Mouse (Mus musculus): ENCODE results near the gene Pabpn1l. TPM values are rescaled to one million over a fixed set of nuclear protein-coding genes. Genes with fewer than 3 reads are reported as not detected.

Gene Pabpn1l
- polyA plus RNA-seq, 1 experiment, result not detected

DNA sequence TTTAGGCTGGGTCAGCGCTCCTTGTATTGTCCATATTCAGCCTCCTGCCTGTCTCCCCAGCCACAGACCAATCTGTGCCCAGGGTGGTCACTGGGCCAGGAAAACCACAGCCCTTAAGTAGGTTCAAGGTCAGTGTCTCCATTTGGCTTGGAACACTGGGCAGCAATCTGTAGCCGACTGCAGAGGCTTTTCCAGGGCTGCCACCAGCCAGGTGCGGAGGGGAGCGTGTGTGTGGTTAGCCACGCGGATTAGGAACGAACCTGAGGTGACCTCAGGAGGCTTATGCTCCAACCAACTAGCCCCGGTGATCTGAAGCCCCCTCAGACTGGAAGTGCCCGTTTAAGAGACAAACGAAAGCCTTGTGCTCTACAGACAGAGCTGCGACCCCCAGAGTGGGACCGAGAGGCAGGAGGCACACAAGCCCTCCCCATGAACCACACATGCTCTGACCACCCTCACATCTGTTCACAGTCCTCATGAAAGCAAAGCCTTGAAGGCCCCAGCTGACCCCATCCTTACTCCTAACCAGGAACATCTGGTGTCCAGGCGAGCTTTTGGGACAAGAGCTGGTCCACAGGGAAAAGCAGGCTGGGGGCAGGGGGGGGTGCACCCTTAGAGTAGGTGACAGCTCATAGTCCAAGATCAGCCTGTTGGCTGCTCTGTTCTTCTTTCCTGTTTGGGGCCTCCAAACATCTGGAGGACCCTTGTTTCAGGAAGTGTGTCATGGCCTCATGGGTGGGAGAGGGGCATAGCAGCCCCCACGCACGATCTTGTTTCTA, 25.8 kb upstream of the Pabpn1l start:
- no peak overlapping the region for H3K4me3 ChIP-seq (ENCODE audit: control insufficient read depth, low read depth, low read length)
- TF ChIP-seq CTCF (IDR thresholded peaks at IDR 0.05; ENCODE audit: control insufficient read depth, insufficient read depth, insufficient replicate concordance, low read depth, low read length) (no peak), POLR2A (IDR thresholded peaks at IDR 0.05; ENCODE audit: control insufficient read depth, low read depth, low read length) (no peak)
- no peak overlapping the region for H3K27ac ChIP-seq (ENCODE audit: control insufficient read depth, insufficient read depth, low read depth, low read length)
- H3K36me3 ChIP-seq (ENCODE audit: control insufficient read depth, insufficient read depth, low read length), result no peaks in the 10 kb centered on the region
- H3K27me3 ChIP-seq (ENCODE audit: control insufficient read depth, insufficient read depth, low read length), result no peaks in the 10 kb centered on the region
- H3K4me1 ChIP-seq (ENCODE audit: control insufficient read depth, insufficient read depth, low read length), result no peaks in the 10 kb centered on the region; the same call in none of the 2 replicates

DNA sequence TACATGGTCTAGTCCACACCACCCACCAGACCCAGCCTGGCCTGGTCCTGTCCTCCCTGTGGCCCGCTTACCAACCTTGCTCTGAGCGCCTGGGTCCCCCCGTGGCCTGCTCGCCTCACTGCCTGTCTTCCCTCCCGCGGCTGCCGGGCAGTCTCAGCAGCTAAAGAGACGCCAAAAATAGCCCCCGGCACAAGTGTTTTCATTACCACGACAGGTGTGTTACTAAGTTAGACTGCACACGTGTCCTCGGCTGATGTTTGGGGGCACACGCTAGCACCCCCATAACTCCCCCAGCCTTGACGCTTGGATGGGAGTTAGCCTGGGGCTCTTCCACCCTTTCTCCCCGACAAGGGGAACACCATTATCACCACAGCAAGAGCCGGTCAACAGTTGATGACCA, 23.8 kb upstream of the Pabpn1l start:
- no peak overlapping the region for H3K27ac ChIP-seq (ENCODE audit: control insufficient read depth, insufficient read depth, low read depth, low read length)
- no peaks in the 10 kb centered on the region; the same call in none of the 2 replicates for H3K4me1 ChIP-seq (ENCODE audit: control insufficient read depth, insufficient read depth, low read length)
- H3K4me3 ChIP-seq (ENCODE audit: control insufficient read depth, low read depth, low read length), result no peak overlapping the region
- no peaks in the 10 kb centered on the region for H3K36me3 ChIP-seq (ENCODE audit: control insufficient read depth, insufficient read depth, low read length)
- no peak for TF ChIP-seq POLR2A (IDR thresholded peaks at IDR 0.05; ENCODE audit: control insufficient read depth, low read depth, low read length)
- no peak for TF ChIP-seq CTCF (IDR thresholded peaks at IDR 0.05; ENCODE audit: control insufficient read depth, insufficient read depth, insufficient replicate concordance, low read depth, low read length)
- H3K27me3 ChIP-seq (ENCODE audit: control insufficient read depth, insufficient read depth, low read length), result no peaks in the 10 kb centered on the region

DNA sequence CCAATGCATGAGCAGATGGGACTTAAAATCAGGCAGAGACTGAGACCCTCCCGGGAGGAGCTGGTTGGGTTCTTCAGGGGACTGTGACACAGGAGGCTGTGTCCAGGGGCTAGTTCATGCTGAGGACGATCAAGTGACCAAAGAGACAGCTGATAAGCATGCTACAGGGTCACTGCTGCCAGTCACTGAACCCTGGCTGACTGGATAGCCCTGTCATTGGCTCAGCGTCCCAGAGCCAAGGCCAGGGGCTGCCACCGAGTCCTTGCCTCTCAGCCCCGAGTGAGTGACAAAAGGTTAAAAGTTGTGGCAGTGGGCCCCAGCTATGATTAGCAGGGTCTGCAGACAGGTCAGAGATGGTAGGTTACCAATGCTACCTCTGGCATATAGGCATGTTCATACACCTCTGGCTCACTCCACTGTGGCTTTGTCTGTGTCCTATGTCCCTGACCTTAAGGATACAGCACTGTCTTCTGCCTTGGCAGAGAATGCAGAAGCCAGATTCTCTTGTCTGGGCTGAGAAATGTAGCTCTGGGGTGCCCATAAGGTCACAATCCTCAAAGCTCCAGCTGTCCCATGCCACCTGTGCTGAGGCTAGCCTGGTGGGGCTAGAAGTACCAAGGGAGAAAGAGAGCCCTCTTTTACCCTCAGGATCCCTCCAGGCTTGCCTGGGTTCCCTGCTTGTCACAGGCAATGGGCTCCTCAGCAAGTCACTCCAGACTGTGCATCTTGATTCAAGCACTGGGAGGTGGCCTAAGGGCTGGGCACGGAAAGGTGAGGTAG, 21.8 kb upstream of the Pabpn1l start:
- Histone ChIP-seq H3K4me1 (ENCODE audit: control insufficient read depth, insufficient read depth, low read length) (no peaks in the 10 kb centered on the region; the same call in none of the 2 replicates), H3K36me3 (ENCODE audit: control insufficient read depth, insufficient read depth, low read length) (no peaks in the 10 kb centered on the region), H3K27me3 (ENCODE audit: control insufficient read depth, insufficient read depth, low read length) (no peaks in the 10 kb centered on the region), H3K27ac (ENCODE audit: control insufficient read depth, insufficient read depth, low read depth, low read length) (no peak overlapping the region), H3K4me3 (ENCODE audit: control insufficient read depth, low read depth, low read length) (no peak overlapping the region)
- TF ChIP-seq POLR2A (IDR thresholded peaks at IDR 0.05; ENCODE audit: control insufficient read depth, low read depth, low read length) (no peak), CTCF (IDR thresholded peaks at IDR 0.05; ENCODE audit: control insufficient read depth, insufficient read depth, insufficient replicate concordance, low read depth, low read length) (no peak)

DNA sequence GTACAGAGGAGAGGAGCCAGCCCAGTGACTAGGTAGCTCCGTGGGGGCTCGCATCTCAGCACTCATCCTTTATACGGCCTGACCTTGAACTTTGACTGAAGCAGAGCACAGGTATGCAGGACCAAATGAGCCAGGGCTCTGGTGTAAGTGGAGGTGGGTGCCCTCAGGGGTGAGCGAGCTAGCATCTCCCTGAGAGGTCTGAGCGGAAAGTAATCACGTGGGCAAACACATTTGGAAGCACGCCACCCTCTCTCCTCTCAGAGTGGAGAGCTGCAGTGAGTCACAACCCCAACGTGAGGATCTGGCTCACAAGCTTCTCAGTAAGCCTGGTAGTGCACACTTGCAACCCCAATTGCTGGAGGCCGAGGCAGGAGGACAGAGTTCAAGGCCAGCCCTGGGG, 19.5 kb upstream of the Pabpn1l start:
- Histone ChIP-seq H3K4me1 (ENCODE audit: control insufficient read depth, insufficient read depth, low read length) (no peaks in the 10 kb centered on the region; the same call in none of the 2 replicates), H3K27ac (ENCODE audit: control insufficient read depth, insufficient read depth, low read depth, low read length) (no peak overlapping the region), H3K36me3 (ENCODE audit: control insufficient read depth, insufficient read depth, low read length) (no peaks in the 10 kb centered on the region), H3K4me3 (ENCODE audit: control insufficient read depth, low read depth, low read length) (no peak overlapping the region), H3K27me3 (ENCODE audit: control insufficient read depth, insufficient read depth, low read length) (no peaks in the 10 kb centered on the region)
- TF ChIP-seq POLR2A (IDR thresholded peaks at IDR 0.05; ENCODE audit: control insufficient read depth, low read depth, low read length) (no peak), CTCF (IDR thresholded peaks at IDR 0.05; ENCODE audit: control insufficient read depth, insufficient read depth, insufficient replicate concordance, low read depth, low read length) (no peak)

DNA sequence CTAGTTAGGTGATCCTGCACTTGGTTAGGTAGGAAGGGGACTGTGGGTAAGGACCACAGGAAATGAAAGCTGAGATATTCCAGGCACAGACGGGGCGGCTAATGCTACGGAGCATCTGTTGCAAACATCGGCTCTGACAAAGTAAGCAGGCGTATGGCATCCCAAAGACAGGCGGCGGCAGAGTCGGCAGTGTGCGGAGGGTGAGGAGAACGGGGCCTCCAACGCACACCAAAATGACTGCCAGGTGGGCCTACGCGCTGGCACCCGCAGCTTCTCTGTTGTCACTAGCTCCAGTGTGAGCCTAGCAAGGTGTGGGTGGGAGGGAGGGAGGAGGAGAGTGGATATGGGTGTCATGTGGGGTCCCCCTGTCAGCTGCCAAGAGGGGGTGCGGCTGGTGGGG, 18.9 kb upstream of the Pabpn1l start:
- Histone ChIP-seq H3K4me1 (ENCODE audit: control insufficient read depth, insufficient read depth, low read length) (no peaks in the 10 kb centered on the region; the same call in none of the 2 replicates), H3K4me3 (ENCODE audit: control insufficient read depth, low read depth, low read length) (no peak overlapping the region), H3K27ac (ENCODE audit: control insufficient read depth, insufficient read depth, low read depth, low read length) (no peak overlapping the region), H3K36me3 (ENCODE audit: control insufficient read depth, insufficient read depth, low read length) (no peaks in the 10 kb centered on the region), H3K27me3 (ENCODE audit: control insufficient read depth, insufficient read depth, low read length) (no peaks in the 10 kb centered on the region)
- no peak for TF ChIP-seq CTCF (IDR thresholded peaks at IDR 0.05; ENCODE audit: control insufficient read depth, insufficient read depth, insufficient replicate concordance, low read depth, low read length)
- TF ChIP-seq POLR2A (IDR thresholded peaks at IDR 0.05; ENCODE audit: control insufficient read depth, low read depth, low read length), result no peak

DNA sequence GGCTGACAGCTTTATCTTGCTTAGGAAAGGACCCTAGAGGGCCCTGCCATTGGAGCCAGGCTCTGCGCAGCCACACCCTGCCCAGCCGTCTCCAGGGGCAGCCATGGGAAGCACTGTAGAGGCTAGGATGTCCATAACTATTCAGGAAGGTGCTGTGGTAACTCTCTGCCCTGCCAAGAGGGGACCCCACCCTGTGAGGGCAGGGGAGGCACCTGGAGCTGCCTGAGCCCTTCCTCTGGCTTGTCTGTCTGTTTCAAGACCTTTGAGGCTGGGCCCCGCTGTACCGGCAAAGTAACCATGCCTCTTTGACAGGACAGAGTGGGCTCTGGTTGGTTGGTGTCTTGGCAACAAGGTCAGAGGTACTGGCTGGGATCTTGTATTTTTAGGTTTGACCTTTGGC, 18.3 kb upstream of the Pabpn1l start:
- no peaks in the 10 kb centered on the region; the same call in 1 of the 2 replicates for H3K4me1 ChIP-seq (ENCODE audit: control insufficient read depth, insufficient read depth, low read length)

DNA sequence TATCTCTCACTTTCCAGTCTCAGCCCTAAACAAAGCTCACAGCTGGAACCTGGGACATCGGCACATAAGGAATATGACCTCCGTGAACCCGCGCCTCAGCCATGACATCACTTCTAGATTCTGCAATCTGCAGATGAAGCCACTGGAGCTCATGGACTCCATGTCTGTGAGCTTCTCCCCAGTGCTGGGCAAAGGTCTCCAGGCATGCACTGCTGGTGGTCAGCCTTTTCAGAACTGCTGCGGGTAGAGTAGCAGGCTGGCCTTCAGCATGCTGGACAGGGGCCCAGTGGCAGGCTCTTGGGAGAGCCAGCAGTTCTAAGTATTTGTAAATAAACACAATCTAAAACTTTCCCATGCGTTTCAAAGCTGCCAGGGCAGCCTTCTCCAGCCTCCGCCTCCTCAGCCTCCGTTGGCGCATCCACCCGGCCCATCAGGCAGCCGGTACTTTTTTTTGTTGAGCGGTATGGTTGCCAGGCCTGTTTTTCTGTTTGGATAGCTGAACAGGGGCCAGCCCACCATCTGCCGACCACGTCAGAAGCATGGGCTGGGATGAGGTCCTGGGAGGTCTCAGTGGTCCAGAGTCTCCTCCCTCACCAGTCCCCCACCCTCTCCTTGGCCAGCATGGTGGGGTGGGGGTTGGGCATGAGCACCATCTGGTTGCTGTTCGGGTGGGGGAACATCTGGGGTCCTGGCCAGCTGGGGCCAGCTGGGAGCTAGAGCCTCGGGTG, 17.1 kb upstream of the Pabpn1l start:
- H3K36me3 ChIP-seq (ENCODE audit: control insufficient read depth, insufficient read depth, low read length), result no peaks in the 10 kb centered on the region
- no peak overlapping the region for H3K27ac ChIP-seq (ENCODE audit: control insufficient read depth, insufficient read depth, low read depth, low read length)
- H3K4me3 ChIP-seq (ENCODE audit: control insufficient read depth, low read depth, low read length), result no peak overlapping the region
- H3K4me1 ChIP-seq (ENCODE audit: control insufficient read depth, insufficient read depth, low read length), result no peaks in the 10 kb centered on the region
- no peaks in the 10 kb centered on the region for H3K27me3 ChIP-seq (ENCODE audit: control insufficient read depth, insufficient read depth, low read length)
- TF ChIP-seq CTCF (IDR thresholded peaks at IDR 0.05; ENCODE audit: control insufficient read depth, insufficient read depth, insufficient replicate concordance, low read depth, low read length) (no peak), POLR2A (IDR thresholded peaks at IDR 0.05; ENCODE audit: control insufficient read depth, low read depth, low read length) (no peak)

More for the DNA sequence above, 18.3 kb upstream of the Pabpn1l start:
- no peaks in the 10 kb centered on the region for H3K27me3 ChIP-seq (ENCODE audit: control insufficient read depth, insufficient read depth, low read length)
- no peak overlapping the region for H3K27ac ChIP-seq (ENCODE audit: control insufficient read depth, insufficient read depth, low read depth, low read length)
- no peak for TF ChIP-seq POLR2A (IDR thresholded peaks at IDR 0.05; ENCODE audit: control insufficient read depth, low read depth, low read length)
- no peak for TF ChIP-seq CTCF (IDR thresholded peaks at IDR 0.05; ENCODE audit: control insufficient read depth, insufficient read depth, insufficient replicate concordance, low read depth, low read length)
- H3K36me3 ChIP-seq (ENCODE audit: control insufficient read depth, insufficient read depth, low read length), result no peaks in the 10 kb centered on the region
- H3K4me3 ChIP-seq (ENCODE audit: control insufficient read depth, low read depth, low read length), result no peak overlapping the region
